Mouse (Mus musculus) fat pad, adult 2 months (tissue): Measurements from ENCODE around the gene Zyg11b.

Experiments
- DNase-seq: peaks from one replicate; pipeline ENCODE4 v3.0.0-alpha.2; 2011; ENCODE audit warnings: low read depth, low spot score; ENCODE audit errors: extremely low read depth

Gene Zyg11b

GRCm38 (mm10) chr4:108196277-108196855 lies 104.5 kb downstream of the Zyg11b start:
- DNase-seq, result no peak

- no peak for DNase-seq
Observed at GRCm38 (mm10) chr4:108192821-108193323, 108.0 kb downstream of the Zyg11b start.

- no peak for DNase-seq
Observed at GRCm38 (mm10) chr4:108182278-108182677, 118.6 kb downstream of the Zyg11b start.
